Mouse (Mus musculus): ENCODE data around the gene Popdc3.

DNA sequence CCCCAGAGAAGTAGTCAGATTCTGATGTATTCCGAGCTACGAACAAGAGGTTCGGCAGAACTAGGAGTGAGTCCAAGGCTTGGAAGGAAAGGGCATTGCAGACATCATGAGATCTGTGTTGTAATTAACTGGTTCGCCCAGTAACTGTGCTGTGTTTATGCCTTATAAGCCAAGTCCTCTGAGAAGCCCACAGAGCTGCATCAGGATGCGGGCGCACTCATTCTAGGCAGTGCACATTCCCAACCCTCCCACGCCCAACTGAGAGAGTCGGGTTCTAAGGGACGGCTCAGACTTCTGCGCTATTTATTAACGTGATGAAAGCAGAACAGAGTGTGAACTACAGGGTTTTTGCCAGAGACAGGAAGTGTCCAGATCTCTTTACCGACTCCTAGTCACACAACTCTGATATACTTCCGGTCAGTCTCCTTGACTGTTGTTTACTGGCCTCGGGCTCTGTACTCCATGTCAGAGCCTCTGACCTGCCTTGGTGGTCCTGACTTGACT is 23.3 kb upstream of the Popdc3 start:
- TF ChIP-seq CTCF (IDR thresholded peaks at IDR 0.05; ENCODE audit: insufficient read depth, low read depth, low read length) (no peak), POLR2A (IDR thresholded peaks at IDR 0.05; ENCODE audit: insufficient read depth, low read depth, low read length) (no peak)

Measured in olfactory bulb, adult 2 months (tissue).